Mouse (Mus musculus) lung, embryonic 14.5 days (tissue): ENCODE measurements around the gene Tbck. TPM values are rescaled to one million over a fixed set of nuclear protein-coding genes. Genes with fewer than 3 reads are reported as not detected.
A peak's percentile ranks its signal among the peaks of the same experiment; 100 is the strongest.

ENCODE experiments used
- ATAC-seq: fragments of 200-750 bp; cut with Nextera tagmentation; 2 replicates; pipeline ENCODE4 v1.8.0; 2017; ENCODE audit warnings: mild to moderate bottlenecking, moderate TSS enrichment, moderate library complexity; ENCODE audit not compliant: insufficient read depth
- DNase-seq: peaks from one replicate; pipeline ENCODE4 v3.0.0-alpha.2; 2015
- H3K27ac ChIP-seq: fragments of 300-500 bp; sonication (generic); 2 replicates; pipeline ENCODE4 v1.5.1; 2014; ENCODE audit warnings: low read depth, mild to moderate bottlenecking, moderate library complexity
- H3K27me3 ChIP-seq: fragments of 300-500 bp; sonication (generic); 2 replicates; pipeline ENCODE4 v1.6.1; 2014; ENCODE audit warnings: low read length, control low read depth; ENCODE audit not compliant: insufficient read depth
- H3K36me3 ChIP-seq: fragments of 300-500 bp; sonication (generic); 2 replicates; pipeline ENCODE4 v1.6.1; 2014; ENCODE audit warnings: control low read depth; ENCODE audit not compliant: insufficient read depth
- H3K4me1 ChIP-seq: fragments of 300-500 bp; sonication (generic); 2 replicates; pipeline ENCODE4 v1.6.1; 2014; ENCODE audit warnings: antibody characterized with exemption, control low read depth; ENCODE audit not compliant: insufficient read depth
- H3K4me2 ChIP-seq: fragments of 300-500 bp; sonication (generic); 2 replicates; pipeline ENCODE4 v1.6.1; 2014; ENCODE audit warnings: mild to moderate bottlenecking
- H3K4me3 ChIP-seq: fragments of 300-500 bp; sonication (generic); 2 replicates; pipeline ENCODE4 v1.5.1; 2014; ENCODE audit warnings: low read depth, low read length
- H3K9ac ChIP-seq: fragments of 300-500 bp; sonication (generic); 2 replicates; pipeline ENCODE4 v1.6.1; 2014
- H3K9me3 ChIP-seq: fragments of 300-500 bp; sonication (generic); 2 replicates; pipeline ENCODE4 v1.6.1; 2016; ENCODE audit warnings: low read depth, low read length, control low read depth
- CTCF ChIP-seq: IDR thresholded peaks from 2 replicates; pipeline ENCODE4 v1.5.1; 2016; ENCODE audit warnings: antibody characterized with exemption, low read depth
- WGBS: fragments of 180-500 bp; shearing (Covaris S2); extraction: QIAGEN DNeasy Blood & Tissue Kit; methylation state at CpG from one replicate; pipeline ENCODE4 v1.1.7; 2014; 5-methylcytosine and 5-hydroxymethylcytosine counted together
- polyA plus RNA-seq: library from polyadenylated mRNA; unstranded; fragments of >200 nt; fragmentation: Nextera tagmentation; extraction: Ambion mirVana; gene quantifications from 2 replicates; pipeline ENCODE4 v1.2.1, GENCODE M21; 2014

The Tbck gene
- polyA plus RNA-seq, 1 experiment from 2014 or later, result 19.6 TPM

GRCm38 (mm10) chr3:132784732-132785131 lies 100.8 kb downstream of the Tbck start:
- Histone ChIP-seq H3K27ac (no peak overlapping the region), H3K4me1 (no peaks in the 10 kb centered on the region), H3K9ac (no peak overlapping the region), H3K36me3 (no peaks in the 10 kb centered on the region), H3K9me3 (no peaks in the 10 kb centered on the region), H3K27me3 (no peaks in the 10 kb centered on the region), H3K4me3 (no peak overlapping the region), H3K4me2 (no peak overlapping the region)
- DNase-seq, result no peak
- no peak for TF ChIP-seq CTCF
- 84% methylated on average over 6 of the region's 6 CpGs for WGBS
- no peak for ATAC-seq

GRCm38 (mm10) chr3:132786690-132787089 lies 102.7 kb downstream of the Tbck start:
- H3K9me3 ChIP-seq, result no peaks in the 10 kb centered on the region
- DNase-seq, result no peak
- no peak for ATAC-seq
- no peak overlapping the region for H3K9ac ChIP-seq
- H3K4me2 ChIP-seq, result no peak overlapping the region
- H3K27ac ChIP-seq, result no peak overlapping the region
- H3K27me3 ChIP-seq, result no peaks in the 10 kb centered on the region
- WGBS, result 91% methylated on average over 3 of the region's 3 CpGs
- H3K4me1 ChIP-seq, result no peaks in the 10 kb centered on the region
- no peak for TF ChIP-seq CTCF
- no peaks in the 10 kb centered on the region for H3K36me3 ChIP-seq
- no peak overlapping the region for H3K4me3 ChIP-seq

- Histone ChIP-seq H3K9me3 (no peaks in the 10 kb centered on the region), H3K4me3 (no peak overlapping the region), H3K27me3 (no peaks in the 10 kb centered on the region), H3K27ac (no peak overlapping the region), H3K9ac (no peak overlapping the region), H3K4me2 (no peak overlapping the region), H3K4me1 (no peaks in the 10 kb centered on the region), H3K36me3 (no peaks in the 10 kb centered on the region)
- ATAC-seq, result no peak
- no peak for DNase-seq
- no peak for TF ChIP-seq CTCF
- WGBS, result 85% methylated on average over 4 of the region's 4 CpGs
Observed at GRCm38 (mm10) chr3:132787775-132788174, 103.8 kb downstream of the Tbck start.

- no peak for ATAC-seq
- WGBS, result 77% methylated on average over 4 of the region's 4 CpGs
Observed at GRCm38 (mm10) chr3:132791140-132791539, 107.2 kb downstream of the Tbck start.

GRCm38 (mm10) chr3:132800196-132800595 lies 116.3 kb downstream of the Tbck start:
- Histone ChIP-seq H3K9ac (no peak overlapping the region), H3K27me3 (no peaks in the 10 kb centered on the region), H3K4me1 (peaks cover 3% of the 10 kb centered on the region; the same call in 1 of the 2 replicates), H3K9me3 (no peaks in the 10 kb centered on the region), H3K27ac (peak overlapping the region; percentile 46; the same call in 1 of the 2 replicates), H3K4me3 (no peak overlapping the region), H3K36me3 (0 out of 2 replicates have a peak, but pooled peaks cover 12% of the 10 kb centered on the region), H3K4me2 (no peak overlapping the region)
- no peak for TF ChIP-seq CTCF
- peak; percentile 21 for DNase-seq
- WGBS, result 36% methylated on average over 1 of the region's 1 CpGs
- ATAC-seq, result peak; percentile 78

More at GRCm38 (mm10) chr3:132791140-132791539, 107.2 kb downstream of the Tbck start:
- Histone ChIP-seq H3K9me3 (no peaks in the 10 kb centered on the region), H3K4me1 (no peaks in the 10 kb centered on the region), H3K27me3 (no peaks in the 10 kb centered on the region), H3K4me2 (no peak overlapping the region), H3K9ac (no peak overlapping the region), H3K27ac (no peak overlapping the region), H3K4me3 (no peak overlapping the region), H3K36me3 (no peaks in the 10 kb centered on the region)
- DNase-seq, result no peak
- TF ChIP-seq CTCF, result no peak

- Histone ChIP-seq H3K4me1 (peaks cover 3% of the 10 kb centered on the region; the same call in 1 of the 2 replicates), H3K27me3 (no peaks in the 10 kb centered on the region), H3K27ac (no peak overlapping the region), H3K9me3 (no peaks in the 10 kb centered on the region), H3K4me3 (no peak overlapping the region), H3K4me2 (no peak overlapping the region), H3K9ac (no peak overlapping the region), H3K36me3 (peaks cover 17% of the 10 kb centered on the region; the same call in 1 of the 2 replicates)
- ATAC-seq, result no peak
- 69% methylated on average over 3 of the region's 3 CpGs for WGBS
- no peak for TF ChIP-seq CTCF
- DNase-seq, result no peak
Observed at GRCm38 (mm10) chr3:132801910-132802309, 118.0 kb downstream of the Tbck start.

- WGBS, result 61% methylated on average over 2 of the region's 2 CpGs
- H3K27me3 ChIP-seq, result no peaks in the 10 kb centered on the region
- H3K9ac ChIP-seq, result no peak overlapping the region
- peaks cover under 1% of the 10 kb centered on the region; the same call in 1 of the 2 replicates for H3K4me1 ChIP-seq
- no peak for ATAC-seq
- TF ChIP-seq CTCF, result no peak
- DNase-seq, result no peak
- no peak overlapping the region for H3K4me2 ChIP-seq
- H3K9me3 ChIP-seq, result no peaks in the 10 kb centered on the region
- no peak overlapping the region for H3K4me3 ChIP-seq
- H3K27ac ChIP-seq, result no peak overlapping the region
- peaks cover 7% of the 10 kb centered on the region; the same call in 1 of the 2 replicates for H3K36me3 ChIP-seq
Observed at GRCm38 (mm10) chr3:132807888-132808579, 124.1 kb downstream of the Tbck start.
